Mouse (Mus musculus) stomach, postnatal 0 days (tissue): Measurements from ENCODE around the gene Ap3b1. TPM values are rescaled to one million over a fixed set of nuclear protein-coding genes. Genes with fewer than 3 reads are reported as not detected.

Source experiments
- ATAC-seq: fragments of 200-750 bp; cut with Nextera tagmentation; 2 replicates; pipeline ENCODE4 v1.8.0; 2017; ENCODE audit not compliant: low FRiP score, low TSS enrichment
- DNase-seq: peaks from one replicate; pipeline ENCODE4 v3.0.0-alpha.2; 2016; ENCODE audit warnings: low spot score
- H3K27ac ChIP-seq: fragments of 300-500 bp; sonication (generic); replicated peaks from 2 replicates; pipeline ENCODE4 v1.5.1; 2014; ENCODE audit warnings: mild to moderate bottlenecking, control low read depth
- H3K27me3 ChIP-seq: fragments of 300-500 bp; sonication (generic); 2 replicates; pipeline ENCODE4 v1.6.1; 2014; ENCODE audit warnings: low read length; ENCODE audit not compliant: control insufficient read depth, insufficient read depth
- H3K36me3 ChIP-seq: fragments of 300-500 bp; sonication (generic); 2 replicates; pipeline ENCODE4 v1.6.1; 2014; ENCODE audit warnings: low read length, mixed read lengths; ENCODE audit not compliant: control insufficient read depth, insufficient read depth
- H3K4me1 ChIP-seq: fragments of 300-500 bp; sonication (generic); replicated peaks from 2 replicates; pipeline ENCODE4 v1.6.1; 2014; ENCODE audit warnings: antibody characterized with exemption; ENCODE audit not compliant: control insufficient read depth, insufficient read depth
- H3K4me2 ChIP-seq: fragments of 300-500 bp; sonication (generic); replicated peaks from 2 replicates; pipeline ENCODE4 v1.6.1; 2014; ENCODE audit warnings: low read depth, mild to moderate bottlenecking, control low read depth, moderate library complexity
- H3K4me3 ChIP-seq: fragments of 300-500 bp; sonication (generic); 2 replicates; pipeline ENCODE4 v1.5.1; 2014; ENCODE audit warnings: low read depth, low read length, control low read depth
- H3K9ac ChIP-seq: fragments of 300-500 bp; sonication (generic); 2 replicates; pipeline ENCODE4 v1.6.1; 2014; ENCODE audit warnings: mild to moderate bottlenecking, low read length, control low read depth, mixed read lengths
- H3K9me3 ChIP-seq: fragments of 300-500 bp; sonication (generic); 2 replicates; pipeline ENCODE4 v1.6.1; 2016; ENCODE audit warnings: low read length; ENCODE audit not compliant: control insufficient read depth
- CTCF ChIP-seq: IDR thresholded peaks from 2 replicates; pipeline ENCODE4 v1.5.1; 2016; ENCODE audit warnings: antibody characterized with exemption, low read depth, mild to moderate bottlenecking, moderate library complexity
- EP300 ChIP-seq: optimal IDR thresholded peaks from 2 replicates; pipeline ENCODE3; 2016; ENCODE audit warnings: antibody characterized with exemption
- WGBS: fragments of 180-500 bp; shearing (Covaris S2); extraction: QIAGEN DNeasy Blood & Tissue Kit; methylation state at CpG from one replicate; pipeline ENCODE4 v1.1.7; 2014; 5-methylcytosine and 5-hydroxymethylcytosine counted together
- polyA plus RNA-seq: library from polyadenylated mRNA; unstranded; fragments of >200 nt; fragmentation: Nextera tagmentation; extraction: Ambion mirVana; gene quantifications from 2 replicates; pipeline ENCODE4 v1.2.1, GENCODE M21; 2015

The Ap3b1 gene
- polyA plus RNA-seq, 1 experiment from 2014 or later = 30.3 TPM

GRCm38 (mm10) chr13:94449593-94449992, 90.8 kb downstream of the Ap3b1 start:
- Histone ChIP-seq H3K4me2 (no peak overlapping the region), H3K4me3 (no peak overlapping the region), H3K4me1 (no peaks in the 10 kb centered on the region), H3K9ac (no peak overlapping the region), H3K27ac (no peak overlapping the region), H3K9me3 (no peaks in the 10 kb centered on the region), H3K27me3 (no peaks in the 10 kb centered on the region), H3K36me3 (no peaks in the 10 kb centered on the region)
- TF ChIP-seq EP300 (no peak), CTCF (no peak)
- no peak for DNase-seq
- no peak for ATAC-seq
- WGBS = 73% methylated on average over 7 of the region's 7 CpGs

- ATAC-seq (no peak), DNase-seq (peak; percentile 46)
- Histone ChIP-seq H3K36me3 (no peaks in the 10 kb centered on the region), H3K4me3 (no peak overlapping the region), H3K9ac (no peak overlapping the region), H3K4me1 (no peaks in the 10 kb centered on the region), H3K9me3 (no peaks in the 10 kb centered on the region), H3K27ac (no peak overlapping the region), H3K4me2 (no peak overlapping the region), H3K27me3 (no peaks in the 10 kb centered on the region)
- TF ChIP-seq EP300 (no peak), CTCF (peak; percentile 78)
- 67% methylated on average over 6 of the region's 6 CpGs for WGBS
Observed at GRCm38 (mm10) chr13:94451229-94451628, 92.5 kb downstream of the Ap3b1 start.

GRCm38 (mm10) chr13:94454131-94454530, 95.4 kb downstream of the Ap3b1 start:
- no peaks in the 10 kb centered on the region for H3K4me1 ChIP-seq
- ATAC-seq (no peak), DNase-seq (no peak)
- 79% methylated on average over 12 of the region's 12 CpGs for WGBS
- TF ChIP-seq CTCF (no peak), EP300 (no peak)
- H3K4me3 ChIP-seq = no peak overlapping the region
- no peak overlapping the region for H3K27ac ChIP-seq
- H3K9ac ChIP-seq = no peak overlapping the region
- H3K36me3 ChIP-seq = peaks cover 8% of the 10 kb centered on the region; the same call in 1 of the 2 replicates
- no peaks in the 10 kb centered on the region for H3K9me3 ChIP-seq
- H3K4me2 ChIP-seq = no peak overlapping the region
- H3K27me3 ChIP-seq = no peaks in the 10 kb centered on the region

DNA sequence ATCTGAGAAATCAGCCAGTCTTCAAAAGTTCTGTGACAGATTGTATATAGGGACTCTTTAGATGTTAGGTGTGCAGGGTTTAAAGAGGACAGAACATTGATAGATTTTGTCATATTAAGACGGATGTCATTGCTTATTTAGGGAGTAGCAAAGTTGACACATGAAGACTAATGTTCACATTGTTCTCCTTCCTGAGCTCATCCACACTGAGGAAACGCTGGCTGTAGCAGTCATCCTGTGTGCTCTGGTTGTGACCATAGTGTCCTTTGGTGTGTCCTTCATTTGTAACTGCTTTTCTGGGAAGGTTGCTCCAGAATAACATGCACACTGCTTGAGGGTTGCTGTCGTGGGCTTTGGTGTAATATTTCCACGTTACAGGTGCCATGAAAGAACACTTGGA, 100.4 kb downstream of the Ap3b1 start:
- no peak overlapping the region for H3K4me2 ChIP-seq
- no peaks in the 10 kb centered on the region for H3K9me3 ChIP-seq
- H3K4me1 ChIP-seq = no peaks in the 10 kb centered on the region
- DNase-seq = no peak
- TF ChIP-seq CTCF = no peak
- no peak for TF ChIP-seq EP300
- H3K9ac ChIP-seq = no peak overlapping the region
- H3K4me3 ChIP-seq = no peak overlapping the region
- ATAC-seq = no peak
- WGBS = 74% methylated on average over 4 of the region's 4 CpGs
- H3K27me3 ChIP-seq = no peaks in the 10 kb centered on the region
- peaks cover 10% of the 10 kb centered on the region; the same call in 1 of the 2 replicates for H3K36me3 ChIP-seq
- H3K27ac ChIP-seq = no peak overlapping the region

DNA sequence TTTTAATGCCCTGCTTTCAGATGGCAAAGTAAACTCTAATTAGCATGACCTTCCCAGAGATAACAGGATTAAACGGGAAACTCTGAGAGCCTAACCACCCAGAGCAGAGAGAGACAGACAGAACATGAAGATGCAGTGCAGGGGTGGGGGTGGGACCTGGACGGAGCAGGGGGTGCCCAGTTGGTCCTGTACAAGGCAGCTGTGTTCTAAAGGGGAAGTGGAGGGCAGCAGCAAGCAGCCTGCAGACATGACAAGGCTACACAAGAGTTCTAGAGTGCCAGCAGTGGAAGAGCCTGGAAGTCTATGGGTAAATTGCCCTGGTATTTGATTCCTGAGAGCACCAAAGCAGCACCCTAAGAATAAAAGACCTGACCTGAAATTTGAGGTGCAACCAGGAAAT, 105.5 kb downstream of the Ap3b1 start:
- H3K4me1 ChIP-seq = no peaks in the 10 kb centered on the region
- WGBS = 52% methylated on average over 2 of the region's 2 CpGs

DNA sequence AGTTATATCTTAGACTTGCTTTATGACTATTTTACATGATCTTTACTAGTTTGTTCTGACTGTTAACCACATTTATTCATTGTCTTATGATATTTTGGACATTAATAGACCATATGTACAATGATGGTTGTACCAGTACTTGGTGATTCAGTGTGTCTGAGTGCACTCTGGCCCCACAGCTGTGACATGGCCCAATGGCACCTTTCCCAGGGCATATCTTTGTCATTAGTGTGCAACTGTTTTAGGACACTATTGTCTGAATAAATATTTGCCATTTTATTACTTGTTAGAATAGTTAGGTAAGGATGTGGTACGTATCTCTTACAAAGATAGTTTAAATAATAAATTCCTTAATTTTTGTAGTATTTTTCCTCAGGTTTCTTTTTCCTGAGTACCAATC, 109.8 kb downstream of the Ap3b1 start:
- H3K9me3 ChIP-seq = no peaks in the 10 kb centered on the region
- TF ChIP-seq CTCF = no peak
- TF ChIP-seq EP300 = no peak
- ATAC-seq = no peak
- WGBS = 94% methylated on average over 1 of the region's 1 CpGs
- H3K4me2 ChIP-seq = no peak overlapping the region
- no peak for DNase-seq
- H3K4me3 ChIP-seq = no peak overlapping the region
- no peaks in the 10 kb centered on the region; the same call in 1 of the 2 replicates for H3K36me3 ChIP-seq
- H3K9ac ChIP-seq = no peak overlapping the region
- H3K27ac ChIP-seq = no peak overlapping the region
- H3K4me1 ChIP-seq = no peaks in the 10 kb centered on the region
- no peaks in the 10 kb centered on the region for H3K27me3 ChIP-seq

More for the DNA sequence above, 105.5 kb downstream of the Ap3b1 start:
- H3K4me3 ChIP-seq = no peak overlapping the region
- H3K27me3 ChIP-seq = no peaks in the 10 kb centered on the region
- peaks cover 3% of the 10 kb centered on the region; the same call in 1 of the 2 replicates for H3K36me3 ChIP-seq
- no peaks in the 10 kb centered on the region for H3K9me3 ChIP-seq
- H3K4me2 ChIP-seq = no peak overlapping the region
- TF ChIP-seq EP300 = no peak
- DNase-seq = no peak
- no peak overlapping the region for H3K27ac ChIP-seq
- no peak for ATAC-seq
- H3K9ac ChIP-seq = no peak overlapping the region
